Mouse (Mus musculus): ENCODE results near the gene 1700092M07Rik.
"Not testable (repeated sequence)": the region's sequence is repeated elsewhere in the genome, so short reads cannot be mapped to it uniquely, and the experiment has no call there.

1700092M07Rik gene

GRCm38 (mm10) chr19:8716767-8717475 is 23.6 kb upstream of the 1700092M07Rik start:
- no peak for DNase-seq (ENCODE audit: low spot score in 2 of 2)

DNA sequence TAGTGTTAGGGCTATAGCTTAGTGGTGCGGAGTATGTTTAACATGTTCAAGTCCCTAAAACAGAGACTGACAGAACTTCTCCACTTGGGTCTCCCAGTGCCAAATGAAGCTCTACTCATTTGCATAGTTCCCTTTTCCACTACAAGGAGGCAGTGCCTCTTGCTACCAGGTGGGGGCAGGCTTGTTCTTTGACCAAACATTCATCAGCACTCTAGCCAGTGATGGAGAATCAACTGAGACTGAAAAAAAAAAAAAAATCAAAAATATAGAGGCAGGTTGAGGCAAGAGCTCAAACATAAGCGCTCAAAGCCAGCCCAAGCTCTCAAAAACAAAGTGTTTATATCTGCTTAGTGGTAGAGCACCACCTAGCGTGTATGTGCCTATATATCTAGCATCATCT is 22.2 kb upstream of the 1700092M07Rik start:
- DNase-seq (ENCODE audit: low spot score in 2 of 2): peak; percentile 63 to 68

- DNase-seq (ENCODE audit: low spot score in 2 of 2): not testable (repeated sequence)
These were observed 21.5 kb upstream of the 1700092M07Rik start for GRCm38 (mm10) chr19:8719037-8719436.

GRCm38 (mm10) chr19:8721378-8721777 is 19.1 kb upstream of the 1700092M07Rik start:
- no peak for DNase-seq (ENCODE audit: low spot score in 2 of 2)

DNA sequence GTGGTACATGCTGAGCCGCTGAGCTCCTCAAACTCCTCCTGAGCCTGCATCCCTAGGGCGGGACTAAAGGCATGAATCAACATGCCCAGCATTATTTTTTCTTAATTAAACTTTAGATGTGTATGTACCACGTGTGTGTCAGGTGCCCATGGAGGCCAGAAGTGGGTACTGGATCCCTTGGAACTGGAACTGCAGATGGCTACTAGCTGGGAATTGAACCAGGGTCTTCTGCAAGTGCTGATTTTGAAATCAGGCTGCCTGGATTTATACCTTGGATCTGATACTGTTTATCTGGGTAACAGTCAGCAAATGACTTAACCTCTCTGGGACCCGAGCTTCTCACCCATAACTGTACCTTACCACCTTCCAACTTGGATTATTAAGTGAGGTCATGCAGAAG is 18.5 kb upstream of the 1700092M07Rik start:
- no peak for DNase-seq (ENCODE audit: low spot score in 2 of 2)

DNA sequence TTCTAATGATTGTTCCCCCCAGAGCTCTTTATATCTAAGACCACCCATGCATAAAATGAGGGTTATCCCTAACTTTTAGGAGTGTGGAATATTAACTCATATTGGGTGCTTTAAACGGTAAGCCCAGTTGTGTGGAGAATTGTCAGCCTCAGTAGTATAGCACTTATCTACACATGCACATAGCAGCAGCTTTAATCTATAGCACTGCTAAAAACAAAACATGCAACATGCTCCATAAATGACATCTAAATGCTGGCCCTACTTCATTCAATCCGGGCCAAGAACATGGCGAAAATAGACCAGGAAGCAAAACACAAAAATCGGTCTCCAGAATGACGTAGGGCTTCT is 18.0 kb upstream of the 1700092M07Rik start:
- no peak for DNase-seq (ENCODE audit: low spot score in 2 of 2)

DNA sequence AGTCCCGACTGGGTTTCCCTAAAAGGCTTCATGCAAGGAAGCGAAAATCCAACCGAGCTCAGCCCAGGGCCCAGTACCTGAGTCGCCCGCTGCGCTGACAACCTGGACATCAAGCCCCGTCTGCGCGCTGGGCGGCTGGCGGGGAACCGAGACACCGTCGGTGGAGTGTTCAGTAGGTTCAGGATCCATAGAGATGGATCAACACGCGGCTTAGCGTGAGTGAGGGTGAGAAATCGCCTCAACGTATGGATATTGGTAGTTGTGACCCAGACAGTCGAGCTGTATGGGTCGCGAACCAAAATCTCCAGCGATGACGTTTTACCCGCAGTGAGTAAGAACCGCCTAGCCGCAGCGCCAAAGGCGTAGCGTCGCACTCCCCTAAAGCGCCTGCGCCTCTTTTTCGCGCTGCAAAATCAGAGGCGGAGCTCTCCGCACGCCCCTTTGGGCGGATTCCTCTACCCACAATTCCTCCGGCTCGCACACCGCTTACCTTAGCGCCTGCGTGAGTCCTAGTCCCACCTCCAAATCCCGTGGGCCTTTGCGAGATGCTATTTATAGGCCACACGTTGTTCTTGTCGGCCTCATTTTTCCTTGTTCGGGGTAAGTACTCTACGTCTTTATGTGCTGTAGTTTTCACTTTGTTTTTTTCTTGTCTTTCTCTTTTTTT is 17.5 kb upstream of the 1700092M07Rik start, which contains the start of gene Slc3a2:
TSS of gene Slc3a2 (minus strand) at position 463 of the 667 bp plus-strand sequence.
- peak; percentile 98 for DNase-seq (ENCODE audit: low spot score in 2 of 2)

- no peak for DNase-seq (ENCODE audit: low spot score in 2 of 2)
These were observed 16.8 kb upstream of the 1700092M07Rik start for GRCm38 (mm10) chr19:8723574-8724346.

DNA sequence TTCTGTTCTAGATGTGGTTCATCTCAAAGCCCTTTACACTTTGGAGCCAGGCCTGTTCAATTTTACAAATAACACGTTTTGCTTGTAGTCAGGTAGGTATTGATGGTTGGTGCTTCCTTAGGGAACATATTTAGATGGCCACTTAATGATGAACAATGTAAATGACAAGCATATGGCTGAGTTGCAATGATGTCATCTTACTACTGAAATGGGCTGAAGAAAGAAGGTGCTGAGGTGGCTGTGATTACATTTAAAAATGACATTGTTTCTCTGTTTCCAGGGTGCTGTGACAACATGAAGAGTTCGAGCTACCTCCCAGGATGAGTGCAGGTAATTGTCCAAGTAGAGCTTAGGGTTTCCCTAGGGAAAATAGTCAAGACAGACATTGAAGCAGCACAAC is 16.1 kb upstream of the 1700092M07Rik start:
- DNase-seq (ENCODE audit: low spot score in 2 of 2): no peak

GRCm38 (mm10) chr19:8725081-8725613 is 15.4 kb upstream of the 1700092M07Rik start:
- no peak for DNase-seq (ENCODE audit: low spot score in 2 of 2)

GRCm38 (mm10) chr19:8726609-8727390 is 13.7 kb upstream of the 1700092M07Rik start:
- DNase-seq (ENCODE audit: low spot score in 2 of 2): no peak

DNA sequence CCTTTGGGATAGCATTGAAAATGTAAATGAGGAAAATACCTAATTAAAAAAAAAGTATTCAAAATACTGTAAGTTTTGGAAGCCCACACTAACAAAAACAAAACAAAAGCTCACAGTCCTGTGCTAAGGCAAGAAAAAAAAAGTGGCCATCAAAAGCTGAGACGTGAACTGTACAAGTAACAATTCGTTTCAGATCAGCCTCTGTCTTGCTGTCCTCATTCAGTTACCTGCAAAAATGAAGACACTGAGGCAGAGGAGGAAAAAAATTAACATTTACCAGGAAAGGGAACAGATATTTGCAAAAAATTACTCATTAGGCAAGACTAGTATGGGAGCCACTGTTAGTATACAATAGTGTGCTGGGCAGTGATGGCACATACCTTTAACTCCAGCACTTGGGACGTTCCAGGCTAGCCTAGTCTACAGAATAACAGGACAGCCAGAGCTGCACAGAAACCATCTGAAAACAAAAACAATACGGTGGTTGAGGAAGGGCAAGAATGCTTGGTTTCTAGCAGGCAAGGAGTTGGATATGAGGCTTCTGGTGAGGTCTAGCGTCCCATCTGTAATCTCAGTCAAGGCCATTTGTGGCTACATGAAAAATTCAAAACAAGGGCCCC is 12.9 kb upstream of the 1700092M07Rik start:
- no peak for DNase-seq (ENCODE audit: low spot score in 2 of 2)

DNA sequence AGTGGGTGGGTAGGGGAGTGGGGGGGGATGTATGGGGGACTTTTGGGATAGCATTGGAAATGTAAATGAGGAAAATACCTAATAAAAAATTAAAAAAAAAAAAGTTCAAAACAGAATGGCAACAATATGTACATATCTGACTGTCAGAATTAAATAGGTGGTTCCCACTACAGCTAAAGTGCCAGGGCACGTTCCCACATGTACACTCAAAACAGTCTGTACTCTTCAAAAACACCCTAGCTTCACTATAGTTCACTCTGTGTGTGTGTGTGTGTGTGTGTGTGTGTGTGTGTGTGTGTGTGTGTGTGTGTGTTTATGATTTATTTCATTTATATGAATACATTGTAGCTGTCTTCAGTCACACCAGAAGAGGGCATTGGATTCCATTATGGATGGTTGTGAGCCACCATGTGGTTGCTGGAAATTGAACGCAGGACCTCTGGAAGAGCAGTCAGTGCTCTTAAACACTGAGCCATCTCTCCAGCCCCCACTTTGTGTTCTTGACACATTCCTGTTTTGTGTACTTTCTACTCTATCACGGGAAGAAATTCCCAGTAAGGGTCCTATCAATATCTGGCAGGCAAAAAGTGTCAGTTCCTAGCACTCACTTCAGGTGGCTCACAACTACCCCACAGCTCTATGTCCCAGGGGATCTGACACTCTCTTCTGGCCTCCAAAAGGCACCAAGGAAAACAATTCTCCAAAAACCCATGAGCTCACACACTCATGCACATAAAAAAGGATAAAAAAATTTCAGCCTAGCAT is 12.0 kb upstream of the 1700092M07Rik start:
- not testable (repeated sequence) for DNase-seq (ENCODE audit: low spot score in 2 of 2)

DNA sequence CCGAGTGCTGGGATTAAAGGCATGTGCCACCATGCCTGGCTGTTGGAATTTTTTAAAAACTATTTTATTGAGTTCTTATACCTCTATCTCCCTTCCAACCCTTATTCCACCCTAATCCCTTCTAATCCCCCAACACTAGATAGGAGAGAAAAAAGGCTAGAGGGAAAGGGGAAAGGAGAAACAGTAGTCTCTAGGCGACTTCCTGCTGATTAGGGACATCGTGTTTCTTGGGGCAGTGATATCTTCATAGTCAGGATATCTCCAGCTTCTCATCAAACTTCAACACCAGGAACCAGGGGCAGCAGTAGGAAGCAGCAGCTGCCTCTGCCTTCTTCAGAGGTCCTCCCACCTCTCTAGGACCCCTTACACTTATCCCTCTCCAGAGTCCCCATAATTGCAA is 6.2 kb upstream of the 1700092M07Rik start:
- DNase-seq (ENCODE audit: low spot score in 2 of 2): no peak

DNA sequence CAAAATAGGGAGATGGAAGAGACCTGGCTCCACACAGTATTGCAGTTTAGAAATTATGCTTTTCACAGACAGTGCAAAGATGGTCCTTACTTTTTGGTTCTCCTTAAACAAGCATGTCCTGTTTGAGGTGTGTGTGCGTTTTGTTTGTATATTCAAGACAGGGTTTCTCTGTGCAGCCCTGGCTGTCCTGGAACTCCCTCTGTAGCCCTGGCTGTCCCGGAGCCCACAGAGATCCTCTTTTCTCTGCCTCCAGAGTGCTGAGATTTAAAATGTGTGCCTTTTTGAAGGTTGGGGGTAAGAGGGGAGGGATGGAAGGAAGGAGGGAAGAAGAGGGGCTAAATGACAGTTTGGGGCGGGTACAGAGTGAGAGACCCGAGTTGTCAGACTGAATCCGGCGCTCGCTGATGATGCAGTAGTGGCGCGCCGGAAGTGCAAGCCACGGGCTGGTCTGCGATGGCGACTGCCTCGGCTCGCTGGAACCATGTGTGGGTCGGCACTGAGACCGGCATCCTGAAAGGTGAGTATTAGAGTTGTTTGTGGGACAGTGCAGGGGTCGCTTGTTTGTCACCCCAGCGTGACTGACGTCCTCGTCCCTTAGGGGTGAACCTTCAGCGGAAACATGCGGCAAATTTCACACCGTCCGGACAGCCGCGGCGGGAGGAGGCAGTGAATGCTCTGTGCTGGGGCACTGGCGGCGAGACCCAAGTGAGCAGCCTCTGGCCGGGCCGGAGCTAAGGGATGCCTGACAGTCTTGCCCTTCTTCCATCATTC is 4.9 kb upstream of the 1700092M07Rik start, which contains the start of gene Wdr74:
TSS of gene Wdr74 (plus strand) at position 439 of the 771 bp plus-strand sequence.
- DNase-seq (ENCODE audit: low spot score in 2 of 2): peak; percentile 96

- DNase-seq (ENCODE audit: low spot score in 2 of 2): no peak
These were observed 4.4 kb upstream of the 1700092M07Rik start for GRCm38 (mm10) chr19:8736160-8736467.

- no peak for DNase-seq (ENCODE audit: low spot score in 2 of 2)
These were observed 1.6 kb upstream of the 1700092M07Rik start for GRCm38 (mm10) chr19:8738911-8739310.

- no peak for DNase-seq (ENCODE audit: low spot score in 2 of 2)
These were observed 872 bp upstream of the 1700092M07Rik start for GRCm38 (mm10) chr19:8739646-8740045.

DNA sequence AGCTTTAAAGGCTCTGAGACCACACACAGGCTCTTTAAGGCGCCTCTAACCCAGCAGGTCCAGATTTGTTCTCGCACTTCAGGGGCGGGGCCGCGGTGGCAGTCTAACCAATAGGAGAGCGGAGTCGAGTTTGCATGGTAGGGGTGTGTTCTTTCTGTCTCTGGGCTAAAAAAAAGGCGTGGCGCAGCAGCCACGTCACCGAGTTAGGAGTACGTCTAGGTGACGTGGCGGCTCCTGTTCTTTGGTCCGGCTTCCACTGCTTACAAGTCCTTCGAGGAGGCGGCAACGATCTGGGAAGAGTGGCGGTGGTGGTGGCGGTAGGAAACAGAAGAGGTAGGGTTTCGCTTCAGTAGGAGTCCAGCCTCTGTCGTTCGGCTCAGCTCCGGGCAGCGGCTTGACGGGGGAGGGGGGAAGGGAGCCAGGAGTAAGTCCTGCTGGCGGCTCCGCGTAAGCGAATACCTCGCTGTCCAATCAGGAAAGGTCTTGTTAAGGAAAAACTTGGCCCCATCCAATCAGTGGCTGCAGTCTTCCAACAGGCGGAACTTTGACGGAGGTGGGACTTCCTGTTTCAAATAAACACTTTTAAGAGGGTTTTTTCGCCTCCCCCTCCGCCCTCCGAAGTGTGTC is 838 bp downstream of the 1700092M07Rik start, which contains the start of gene Stx5a:
TSS of gene Stx5a (plus strand) at position 171 of the 627 bp plus-strand sequence.
- DNase-seq (ENCODE audit: low spot score in 2 of 2): peak; percentile 98

Data from right cerebral cortex, postnatal 10 days (tissue).